Mouse (Mus musculus) liver, postnatal 0 days (tissue): ENCODE results near the gene Krtcap2. TPM values are rescaled to one million over a fixed set of nuclear protein-coding genes. Genes with fewer than 3 reads are reported as not detected.
A peak's percentile ranks its signal among the peaks of the same experiment; 100 is the strongest.

Experiments
- ATAC-seq: fragments of 200-750 bp; cut with Nextera tagmentation; 2 replicates; pipeline ENCODE4 v1.8.0; 2017; ENCODE audit warnings: mild to moderate bottlenecking, moderate library complexity
- DNase-seq: peaks from one replicate; pipeline ENCODE4 v3.0.0-alpha.2; 2016
- H3K27ac ChIP-seq: fragments of 300-500 bp; sonication (generic); 2 replicates; pipeline ENCODE4 v1.5.1; 2014; ENCODE audit warnings: antibody characterized with exemption, moderate library complexity, mild to moderate bottlenecking, low read depth
- H3K27me3 ChIP-seq: fragments of 300-500 bp; sonication (generic); 2 replicates; pipeline ENCODE4 v1.6.1; 2014; ENCODE audit warnings: low read length, control low read depth, mixed read lengths; ENCODE audit not compliant: insufficient read depth
- H3K36me3 ChIP-seq: fragments of 300-500 bp; sonication (generic); replicated peaks from 2 replicates; pipeline ENCODE4 v1.6.1; 2014; ENCODE audit warnings: mild to moderate bottlenecking, control low read depth, low read length, moderate library complexity, mixed read lengths; ENCODE audit not compliant: insufficient read depth
- H3K4me1 ChIP-seq: fragments of 300-500 bp; sonication (generic); 2 replicates; pipeline ENCODE4 v1.6.1; 2014; ENCODE audit warnings: antibody characterized with exemption, mild to moderate bottlenecking, control low read depth; ENCODE audit not compliant: insufficient read depth
- H3K4me2 ChIP-seq: fragments of 300-500 bp; sonication (generic); 2 replicates; pipeline ENCODE4 v1.6.1; 2014; ENCODE audit warnings: low read depth, mild to moderate bottlenecking, low read length, moderate library complexity, mixed read lengths
- H3K4me3 ChIP-seq: fragments of 300-500 bp; sonication (generic); 2 replicates; pipeline ENCODE4 v1.5.1; 2014; ENCODE audit warnings: low read depth, low read length
- H3K9ac ChIP-seq: fragments of 300-500 bp; sonication (generic); replicated peaks from 2 replicates; pipeline ENCODE4 v1.6.1; 2014; ENCODE audit warnings: mild to moderate bottlenecking, moderate library complexity
- H3K9me3 ChIP-seq: fragments of 300-500 bp; sonication (generic); 2 replicates; pipeline ENCODE4 v1.6.1; 2016; ENCODE audit warnings: mild to moderate bottlenecking, control low read depth, low read length, mixed read lengths
- CTCF ChIP-seq: sonication (generic); IDR thresholded peaks from 2 replicates; pipeline ENCODE4 v1.5.1; 2016; ENCODE audit warnings: antibody characterized with exemption, low read depth
- EP300 ChIP-seq: IDR thresholded peaks from 2 replicates; pipeline ENCODE4 v1.6.1; 2016; ENCODE audit warnings: antibody characterized with exemption, low read depth, mild to moderate bottlenecking
- WGBS: fragments of 180-500 bp; shearing (Covaris S2); extraction: QIAGEN DNeasy Blood & Tissue Kit; methylation state at CpG from one replicate; pipeline ENCODE4 v1.1.7; 2014; ENCODE audit not compliant: insufficient replicate concordance; 5-methylcytosine and 5-hydroxymethylcytosine counted together
- polyA plus RNA-seq: library from polyadenylated mRNA; unstranded; fragments of >200 nt; fragmentation: Nextera tagmentation; extraction: Ambion mirVana; gene quantifications from 2 replicates; pipeline ENCODE4 v1.2.1, GENCODE M21; 2015

The Krtcap2 gene
- polyA plus RNA-seq, 1 experiment from 2014 or later, result 141 TPM

GRCm38 (mm10) chr3:89280050-89280605 lies 34.4 kb downstream of the Krtcap2 start:
- H3K27me3 ChIP-seq, result peaks cover 26% of the 10 kb centered on the region
- DNase-seq (peak; percentile 69), ATAC-seq (peak; percentile 57)
- peak overlapping the region; percentile 74 for H3K9ac ChIP-seq
- peak overlapping the region; percentile 57 for H3K4me3 ChIP-seq
- WGBS, result 2% methylated on average over 29 of the region's 29 CpGs
- TF ChIP-seq EP300 (peak; percentile 37; the same call in 1 of the 2 replicates), CTCF (no peak)
- peaks cover 12% of the 10 kb centered on the region for H3K4me1 ChIP-seq
- peak overlapping the region; percentile 94 for H3K27ac ChIP-seq
- 0 out of 2 replicates have a peak, but pooled peaks cover 7% of the 10 kb centered on the region for H3K36me3 ChIP-seq
- no peaks in the 10 kb centered on the region for H3K9me3 ChIP-seq
- peak overlapping the region; percentile 73 for H3K4me2 ChIP-seq

GRCm38 (mm10) chr3:89280606-89281511 lies 35.1 kb downstream of the Krtcap2 start, which contains the start of gene Efna1:
Gene Efna1, minus strand, starts transcription at chr3:89281142.
- H3K27me3 ChIP-seq, result peaks cover 26% of the 10 kb centered on the region
- peak within 1 kb of the TSS; percentile 57 for H3K4me3 ChIP-seq
- H3K9me3 ChIP-seq, result no peaks in the 10 kb centered on the region
- H3K27ac ChIP-seq, result peak within 1 kb of the TSS; percentile 94
- H3K9ac ChIP-seq, result peak within 1 kb of the TSS; percentile 74
- DNase-seq (peak; percentile 78), ATAC-seq (peak; percentile 74)
- 0 out of 2 replicates have a peak, but pooled peaks cover 3% of the 10 kb centered on the region for H3K36me3 ChIP-seq
- peaks cover 12% of the 10 kb centered on the region for H3K4me1 ChIP-seq
- H3K4me2 ChIP-seq, result peak within 1 kb of the TSS; percentile 73
- TF ChIP-seq CTCF, result no peak
- TF ChIP-seq EP300, result peak; percentile 71
- WGBS, result 1% methylated on average over 52 of the region's 52 CpGs

- Histone ChIP-seq H3K27ac (peak overlapping the region; percentile 94), H3K9me3 (no peaks in the 10 kb centered on the region), H3K36me3 (no peaks in the 10 kb centered on the region), H3K9ac (peak overlapping the region; percentile 63; the same call in 1 of the 2 replicates), H3K27me3 (peaks cover 26% of the 10 kb centered on the region), H3K4me2 (peak overlapping the region; percentile 73), H3K4me1 (peaks cover 6% of the 10 kb centered on the region; the same call in 1 of the 2 replicates), H3K4me3 (peak overlapping the region; percentile 57)
- ATAC-seq, result no peak
- DNase-seq, result peak; percentile 86
- TF ChIP-seq CTCF (peak; percentile 94), EP300 (no peak)
- 12% methylated on average over 20 of the region's 20 CpGs for WGBS
Observed at GRCm38 (mm10) chr3:89281579-89282290, 36.0 kb downstream of the Krtcap2 start.

- WGBS, result 22% methylated on average over 4 of the region's 4 CpGs
- Histone ChIP-seq H3K4me1 (peaks cover 6% of the 10 kb centered on the region; the same call in 1 of the 2 replicates), H3K4me3 (no peak overlapping the region), H3K4me2 (no peak overlapping the region), H3K27ac (no peak overlapping the region), H3K36me3 (no peaks in the 10 kb centered on the region), H3K9me3 (no peaks in the 10 kb centered on the region), H3K9ac (no peak overlapping the region), H3K27me3 (peaks cover 26% of the 10 kb centered on the region)
- no peak for DNase-seq
- TF ChIP-seq CTCF (no peak), EP300 (no peak)
- no peak for ATAC-seq
Observed at GRCm38 (mm10) chr3:89282291-89282643, 36.5 kb downstream of the Krtcap2 start.

GRCm38 (mm10) chr3:89284261-89284660 lies 38.5 kb downstream of the Krtcap2 start:
- Histone ChIP-seq H3K9ac (no peak overlapping the region), H3K4me2 (no peak overlapping the region), H3K27me3 (peaks cover 24% of the 10 kb centered on the region), H3K4me3 (no peak overlapping the region), H3K4me1 (peaks cover 6% of the 10 kb centered on the region; the same call in 1 of the 2 replicates), H3K9me3 (no peaks in the 10 kb centered on the region), H3K36me3 (no peaks in the 10 kb centered on the region), H3K27ac (no peak overlapping the region)
- 54% methylated on average over 3 of the region's 3 CpGs for WGBS
- ATAC-seq, result no peak
- DNase-seq, result no peak
- TF ChIP-seq CTCF (no peak), EP300 (no peak)
